Mouse (Mus musculus) erythroblast, embryonic 14.5 days (primary cell): ENCODE data around the gene Gm10643. TPM values are rescaled to one million over a fixed set of nuclear protein-coding genes. Genes with fewer than 3 reads are reported as not detected.

Experiments
- H3K27me3 ChIP-seq: 2 replicates; pipeline ENCODE4 v1.6.1; 2012; ENCODE audit warnings: inconsistent platforms; ENCODE audit not compliant: control insufficient read depth
- H3K36me3 ChIP-seq: 2 replicates; pipeline ENCODE4 v1.6.1; 2012; ENCODE audit warnings: mild to moderate bottlenecking, inconsistent platforms; ENCODE audit not compliant: control insufficient read depth
- H3K4me1 ChIP-seq: 2 replicates; pipeline ENCODE4 v1.6.1; 2012; ENCODE audit warnings: inconsistent platforms; ENCODE audit not compliant: control insufficient read depth
- H3K4me3 ChIP-seq: replicated peaks from 2 replicates; pipeline ENCODE3; 2012; ENCODE audit warnings: moderate library complexity, mild to moderate bottlenecking, inconsistent platforms
- H3K9me3 ChIP-seq: 2 replicates; pipeline ENCODE4 v1.6.1; 2012; ENCODE audit warnings: low read length, inconsistent platforms, mixed read lengths; ENCODE audit not compliant: control insufficient read depth
- GATA1 ChIP-seq: IDR thresholded peaks from 2 replicates; pipeline ENCODE4 v1.6.1; 2012; ENCODE audit warnings: low read length, inconsistent platforms, mixed read lengths
- TAL1 ChIP-seq: IDR thresholded peaks from 3 replicates; pipeline ENCODE4 v1.6.1; 2012; ENCODE audit warnings: low read length, inconsistent platforms, mixed read lengths
- polyA plus RNA-seq: library from polyadenylated mRNA; stranded (reverse); fragments of >175 nt; gene quantifications from 2 replicates; pipeline ENCODE4 v1.2.3, GENCODE M21; 2012

Gene Gm10643
- polyA plus RNA-seq, 1 experiment = not detected

GRCm38 (mm10) chr8:84048171-84048570 is 16.8 kb downstream of the Gm10643 start:
- Histone ChIP-seq H3K4me1 (peaks cover 2% of the 10 kb centered on the region; the same call in 1 of the 2 replicates), H3K27me3 (peaks cover 31% of the 10 kb centered on the region), H3K9me3 (peaks cover 3% of the 10 kb centered on the region; the same call in 1 of the 2 replicates), H3K36me3 (no peaks in the 10 kb centered on the region), H3K4me3 (no peak overlapping the region)
- no peak for TF ChIP-seq TAL1
- TF ChIP-seq GATA1 = no peak

GRCm38 (mm10) chr8:84046505-84046904 is 18.4 kb downstream of the Gm10643 start:
- Histone ChIP-seq H3K9me3 (peaks cover 3% of the 10 kb centered on the region; the same call in 1 of the 2 replicates), H3K27me3 (peaks cover 47% of the 10 kb centered on the region), H3K4me1 (peaks cover 4% of the 10 kb centered on the region), H3K4me3 (no peak overlapping the region), H3K36me3 (no peaks in the 10 kb centered on the region)
- TF ChIP-seq TAL1 (no peak), GATA1 (no peak)

GRCm38 (mm10) chr8:84044900-84045299 is 20.0 kb downstream of the Gm10643 start, which contains the start of gene Rln3:
Gene Rln3, minus strand, starts transcription at chr8:84045000.
- Histone ChIP-seq H3K4me3 (no peak within 1 kb of the TSS), H3K4me1 (peaks cover 4% of the 10 kb centered on the region), H3K9me3 (peaks cover 3% of the 10 kb centered on the region; the same call in 1 of the 2 replicates), H3K36me3 (no peaks in the 10 kb centered on the region), H3K27me3 (peaks cover 49% of the 10 kb centered on the region)
- TF ChIP-seq GATA1 (peak; percentile 48; the same call in 1 of the 2 replicates), TAL1 (no peak)

GRCm38 (mm10) chr8:84044103-84044502 is 20.8 kb downstream of the Gm10643 start:
- Histone ChIP-seq H3K4me3 (no peak overlapping the region), H3K27me3 (peaks cover 49% of the 10 kb centered on the region), H3K4me1 (peaks cover 4% of the 10 kb centered on the region), H3K9me3 (peaks cover 3% of the 10 kb centered on the region; the same call in 1 of the 2 replicates), H3K36me3 (no peaks in the 10 kb centered on the region)
- TF ChIP-seq GATA1 (no peak), TAL1 (no peak)

- no peak for TF ChIP-seq GATA1
- no peak for TF ChIP-seq TAL1
- Histone ChIP-seq H3K36me3 (no peaks in the 10 kb centered on the region), H3K4me1 (peaks cover 4% of the 10 kb centered on the region), H3K4me3 (no peak overlapping the region), H3K9me3 (peaks cover 3% of the 10 kb centered on the region; the same call in 1 of the 2 replicates), H3K27me3 (peaks cover 49% of the 10 kb centered on the region)
These were observed 22.0 kb downstream of the Gm10643 start for GRCm38 (mm10) chr8:84042948-84043342.

- peaks cover 49% of the 10 kb centered on the region for H3K27me3 ChIP-seq
- peaks cover 3% of the 10 kb centered on the region; the same call in 1 of the 2 replicates for H3K9me3 ChIP-seq
- TF ChIP-seq TAL1 (no peak), GATA1 (no peak)
- peaks cover 4% of the 10 kb centered on the region for H3K4me1 ChIP-seq
- H3K36me3 ChIP-seq = no peaks in the 10 kb centered on the region
- peak within 1 kb of the TSS; percentile 38 for H3K4me3 ChIP-seq
These were observed 22.6 kb downstream of the Gm10643 start, which contains the start of gene Il27ra for GRCm38 (mm10) chr8:84042066-84042947. Gene Il27ra, minus strand, starts transcription at chr8:84042589.

- H3K9me3 ChIP-seq = no peaks in the 10 kb centered on the region
These were observed 25.9 kb downstream of the Gm10643 start for GRCm38 (mm10) chr8:84039050-84039449.

GRCm38 (mm10) chr8:84038015-84038414 is 26.9 kb downstream of the Gm10643 start:
- Histone ChIP-seq H3K4me1 (peaks cover 4% of the 10 kb centered on the region), H3K27me3 (peaks cover 20% of the 10 kb centered on the region), H3K4me3 (no peak overlapping the region), H3K36me3 (no peaks in the 10 kb centered on the region), H3K9me3 (no peaks in the 10 kb centered on the region)
- no peak for TF ChIP-seq GATA1
- TF ChIP-seq TAL1 = no peak

More at GRCm38 (mm10) chr8:84039050-84039449, 25.9 kb downstream of the Gm10643 start:
- TF ChIP-seq GATA1 = no peak
- no peak for TF ChIP-seq TAL1
- no peak overlapping the region for H3K4me3 ChIP-seq
- peaks cover 30% of the 10 kb centered on the region for H3K27me3 ChIP-seq
- H3K4me1 ChIP-seq = peaks cover 4% of the 10 kb centered on the region
- no peaks in the 10 kb centered on the region for H3K36me3 ChIP-seq

- TF ChIP-seq TAL1 (no peak), GATA1 (no peak)
- H3K27me3 ChIP-seq = peaks cover 12% of the 10 kb centered on the region
- H3K36me3 ChIP-seq = no peaks in the 10 kb centered on the region
These were observed 32.2 kb downstream of the Gm10643 start for GRCm38 (mm10) chr8:84032777-84033176.

More at GRCm38 (mm10) chr8:84032777-84033176, 32.2 kb downstream of the Gm10643 start:
- no peak overlapping the region for H3K4me3 ChIP-seq
- H3K9me3 ChIP-seq = no peaks in the 10 kb centered on the region
- H3K4me1 ChIP-seq = no peaks in the 10 kb centered on the region
